Mouse (Mus musculus) limb, embryonic 11.5 days (tissue): ENCODE data around the gene Tasp1. TPM values are rescaled to one million over a fixed set of nuclear protein-coding genes. Genes with fewer than 3 reads are reported as not detected.
A peak's percentile ranks its signal among the peaks of the same experiment; 100 is the strongest.
"Not testable (repeated sequence)": the region's sequence is repeated elsewhere in the genome, so short reads cannot be mapped to it uniquely, and the experiment has no call there.

Experiments
- ATAC-seq: fragments of 200-750 bp; cut with Nextera tagmentation; 2 replicates; pipeline ENCODE4 v1.8.0; 2017; ENCODE audit warnings: low read depth; ENCODE audit not compliant: insufficient number of reproducible peaks, low FRiP score, low TSS enrichment
- DNase-seq: peaks from one replicate; pipeline ENCODE4 v3.0.0-alpha.2; 2015; ENCODE audit warnings: low spot score
- H3K27ac ChIP-seq: fragments of 300-500 bp; sonication (generic); replicated peaks from 2 replicates; pipeline ENCODE4 v1.5.1; 2014; ENCODE audit warnings: low read depth, mild to moderate bottlenecking, low read length
- H3K27me3 ChIP-seq: fragments of 300-500 bp; sonication (generic); 2 replicates; pipeline ENCODE4 v1.6.1; 2014; ENCODE audit warnings: mild to moderate bottlenecking, low read length, mixed read lengths; ENCODE audit not compliant: control insufficient read depth, insufficient read depth
- H3K36me3 ChIP-seq: fragments of 300-500 bp; sonication (generic); 2 replicates; pipeline ENCODE4 v1.6.1; 2014; ENCODE audit warnings: mild to moderate bottlenecking, low read length, moderate library complexity, mixed read lengths; ENCODE audit not compliant: control insufficient read depth, insufficient read depth
- H3K4me1 ChIP-seq: fragments of 300-500 bp; sonication (generic); 2 replicates; pipeline ENCODE4 v1.6.1; 2014; ENCODE audit warnings: low read length, mixed read lengths; ENCODE audit not compliant: control insufficient read depth, insufficient read depth
- H3K4me2 ChIP-seq: fragments of 300-500 bp; sonication (generic); 2 replicates; pipeline ENCODE4 v1.6.1; 2014; ENCODE audit warnings: low read depth, mild to moderate bottlenecking, moderate library complexity; ENCODE audit not compliant: severe bottlenecking
- H3K4me3 ChIP-seq: fragments of 300-500 bp; sonication (generic); 2 replicates; pipeline ENCODE4 v1.5.1; 2014; ENCODE audit warnings: low read depth, low read length
- H3K9ac ChIP-seq: fragments of 300-500 bp; sonication (generic); 2 replicates; pipeline ENCODE4 v1.6.1; 2014; ENCODE audit warnings: mild to moderate bottlenecking, low read length
- H3K9me3 ChIP-seq: fragments of 300-500 bp; sonication (generic); 2 replicates; pipeline ENCODE4 v1.6.1; 2016; ENCODE audit warnings: low read length; ENCODE audit not compliant: control insufficient read depth
- WGBS: fragments of 180-500 bp; shearing (Covaris S2); extraction: QIAGEN DNeasy Blood & Tissue Kit; methylation state at CpG from one replicate; pipeline ENCODE4 v1.1.7; 2014; 5-methylcytosine and 5-hydroxymethylcytosine counted together
- polyA plus RNA-seq: library from polyadenylated mRNA; unstranded; fragments of >200 nt; fragmentation: Nextera tagmentation; extraction: Ambion mirVana; gene quantifications from 2 replicates; pipeline ENCODE4 v1.2.1, GENCODE M21; 2014

Tasp1 gene
- polyA plus RNA-seq, 1 experiment from 2014 or later = 20.2 TPM

DNA sequence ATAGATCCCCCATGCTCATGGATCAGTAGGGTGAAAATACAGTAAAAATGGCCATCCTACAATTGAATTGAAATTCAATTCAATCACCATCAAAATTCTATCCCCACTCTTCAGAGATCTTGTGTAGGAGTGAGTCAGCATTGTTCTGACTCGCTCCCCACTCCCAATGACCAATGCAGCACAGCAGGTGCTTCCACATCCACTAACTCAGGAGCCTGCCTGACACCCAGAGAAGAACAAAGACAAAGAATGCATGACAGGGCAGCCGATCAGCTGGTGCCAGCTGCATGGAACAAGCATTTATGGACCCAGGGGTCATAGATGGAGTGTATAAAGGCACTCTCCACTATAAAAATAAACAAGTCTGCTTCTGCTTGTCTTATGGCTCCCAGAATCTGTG is 129.0 kb downstream of the Tasp1 start:
- WGBS = 75% methylated on average over 2 of the region's 2 CpGs
- DNase-seq (no peak), ATAC-seq (no peak)
- Histone ChIP-seq H3K36me3 (no peaks in the 10 kb centered on the region), H3K27me3 (no peaks in the 10 kb centered on the region), H3K4me2 (no peak overlapping the region), H3K27ac (no peak overlapping the region), H3K4me1 (peaks cover 7% of the 10 kb centered on the region), H3K9ac (no peak overlapping the region), H3K9me3 (no peaks in the 10 kb centered on the region), H3K4me3 (no peak overlapping the region)

DNA sequence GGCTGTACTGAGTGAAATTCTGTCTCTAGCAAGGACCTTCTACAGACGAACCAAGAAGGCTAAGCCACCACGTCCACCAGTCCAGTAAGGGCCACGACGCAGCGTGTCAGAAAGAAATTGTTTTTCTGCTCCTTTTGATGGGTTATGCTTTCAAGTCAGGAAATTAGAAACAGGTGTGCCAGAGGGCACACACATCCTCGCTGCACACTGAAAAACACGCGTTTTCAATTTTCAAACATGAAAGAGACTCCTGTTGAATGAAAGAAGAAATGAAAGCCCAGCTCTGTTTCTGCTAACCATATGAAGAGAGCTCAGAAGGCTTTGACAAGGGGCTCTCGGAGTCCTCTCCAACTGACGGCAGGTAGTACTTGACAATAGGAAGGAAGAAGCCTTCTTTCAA is 132.0 kb downstream of the Tasp1 start:
- ATAC-seq = peak; percentile 75
- 12% methylated on average over 10 of the region's 10 CpGs for WGBS
- Histone ChIP-seq H3K4me1 (peaks cover 10% of the 10 kb centered on the region), H3K27ac (peak overlapping the region; percentile 72), H3K9me3 (no peaks in the 10 kb centered on the region), H3K27me3 (no peaks in the 10 kb centered on the region), H3K36me3 (no peaks in the 10 kb centered on the region), H3K4me3 (no peak overlapping the region), H3K4me2 (no peak overlapping the region), H3K9ac (no peak overlapping the region)
- DNase-seq = peak; percentile 69

DNA sequence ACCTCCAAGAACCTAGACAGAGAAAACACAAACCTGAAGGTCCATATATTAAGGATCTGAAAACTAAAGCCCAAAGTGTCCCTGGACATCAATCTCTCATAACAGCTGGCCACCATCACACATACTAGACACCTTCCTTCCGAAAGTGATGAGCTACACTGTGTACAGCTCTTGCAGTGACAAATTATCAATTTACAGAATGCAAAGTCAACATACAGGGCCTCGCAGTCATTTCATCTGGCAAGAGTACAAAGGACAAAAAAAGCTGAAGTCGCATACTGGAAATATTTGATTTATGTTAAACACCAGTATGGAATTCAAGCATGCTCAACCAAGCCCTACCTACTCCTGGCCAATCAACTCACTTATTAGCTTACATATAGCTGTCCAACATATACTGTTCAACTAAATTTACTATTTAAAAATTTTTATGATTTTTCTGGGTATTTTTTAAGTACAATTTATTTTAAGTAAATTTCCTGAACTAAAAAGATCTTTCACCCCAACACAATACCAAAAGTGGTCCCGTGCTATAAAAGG is 132.5 kb downstream of the Tasp1 start:
- H3K9me3 ChIP-seq = no peaks in the 10 kb centered on the region
- no peak for DNase-seq
- H3K4me3 ChIP-seq = no peak overlapping the region
- ATAC-seq = peak; percentile 63
- no peak overlapping the region for H3K4me2 ChIP-seq
- 57% methylated on average over 4 of the region's 4 CpGs for WGBS
- H3K36me3 ChIP-seq = no peaks in the 10 kb centered on the region
- H3K4me1 ChIP-seq = peaks cover 10% of the 10 kb centered on the region
- no peak overlapping the region for H3K27ac ChIP-seq
- H3K9ac ChIP-seq = no peak overlapping the region
- no peaks in the 10 kb centered on the region for H3K27me3 ChIP-seq

DNA sequence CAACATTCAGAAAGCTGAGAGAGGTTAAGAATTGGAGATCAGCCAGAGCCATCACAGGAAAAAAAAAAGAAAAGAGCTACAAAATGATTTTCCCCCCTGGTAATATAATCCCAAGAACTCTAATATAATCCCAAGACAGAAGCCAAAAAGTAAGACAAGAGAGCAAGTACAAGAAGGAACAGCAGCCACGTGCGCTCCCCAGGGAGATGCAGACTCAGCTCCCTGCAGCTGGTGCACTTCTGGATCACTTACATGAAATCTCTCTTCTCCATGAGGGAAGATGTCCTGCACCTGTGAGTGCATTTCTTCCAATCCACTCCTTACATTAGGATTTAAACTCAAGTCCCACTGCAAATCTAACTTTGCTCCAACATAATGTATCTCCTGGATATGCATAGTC is 134.4 kb downstream of the Tasp1 start:
- 73% methylated on average over 2 of the region's 2 CpGs for WGBS
- Histone ChIP-seq H3K4me3 (no peak overlapping the region), H3K4me1 (peaks cover 10% of the 10 kb centered on the region), H3K36me3 (no peaks in the 10 kb centered on the region), H3K9ac (no peak overlapping the region), H3K9me3 (no peaks in the 10 kb centered on the region), H3K27ac (no peak overlapping the region), H3K27me3 (no peaks in the 10 kb centered on the region), H3K4me2 (no peak overlapping the region)
- ATAC-seq (no peak), DNase-seq (no peak)

DNA sequence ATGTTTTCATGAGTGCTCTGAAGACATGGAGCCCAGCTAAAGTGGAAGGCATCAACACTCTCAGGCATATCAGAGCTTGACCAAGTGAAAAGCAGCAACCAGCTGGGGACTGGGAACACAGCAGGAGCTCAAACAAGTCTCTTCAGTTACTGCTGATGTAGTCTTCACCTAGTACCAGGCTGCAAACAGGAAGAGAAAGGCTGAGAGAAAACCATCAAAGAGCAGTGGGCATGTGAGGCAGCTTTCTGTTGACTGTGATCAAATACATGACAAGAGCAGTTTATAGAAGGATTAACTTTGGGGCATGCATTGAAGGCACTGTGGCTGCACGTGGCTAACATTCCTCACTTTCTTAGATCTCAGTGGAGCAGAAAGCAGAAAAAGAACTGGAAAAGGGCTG is 141.7 kb downstream of the Tasp1 start:
- Histone ChIP-seq H3K27ac (no peak overlapping the region), H3K4me1 (no peaks in the 10 kb centered on the region), H3K27me3 (no peaks in the 10 kb centered on the region), H3K9me3 (no peaks in the 10 kb centered on the region), H3K4me3 (no peak overlapping the region), H3K36me3 (no peaks in the 10 kb centered on the region), H3K4me2 (no peak overlapping the region), H3K9ac (no peak overlapping the region)
- DNase-seq (no peak), ATAC-seq (no peak)
- 12% methylated on average over 1 of the region's 1 CpGs for WGBS

DNA sequence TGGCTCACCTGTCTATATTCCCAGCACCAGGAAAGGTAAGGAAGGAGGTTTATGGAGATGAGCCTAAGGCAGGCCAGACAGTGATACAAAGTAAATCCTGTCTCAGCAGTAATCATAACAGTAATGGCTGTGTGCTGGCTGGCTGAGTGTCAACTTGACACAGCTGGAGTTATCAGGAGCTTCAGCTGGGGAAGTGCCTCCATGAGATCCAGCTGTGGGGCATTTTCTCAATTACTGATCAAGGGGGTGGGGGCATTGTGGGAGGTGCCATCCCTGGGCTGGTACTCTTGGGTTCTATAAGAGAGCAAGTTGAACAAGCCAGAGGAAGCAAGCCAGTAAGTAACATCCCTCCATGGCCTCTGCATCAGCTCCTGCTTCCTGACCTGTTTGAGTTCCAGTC is 145.2 kb downstream of the Tasp1 start:
- not testable (repeated sequence) for H3K9ac ChIP-seq, H3K4me2 ChIP-seq, H3K4me3 ChIP-seq, H3K9me3 ChIP-seq, ATAC-seq, H3K36me3 ChIP-seq, H3K4me1 ChIP-seq, DNase-seq, H3K27ac ChIP-seq, H3K27me3 ChIP-seq

DNA sequence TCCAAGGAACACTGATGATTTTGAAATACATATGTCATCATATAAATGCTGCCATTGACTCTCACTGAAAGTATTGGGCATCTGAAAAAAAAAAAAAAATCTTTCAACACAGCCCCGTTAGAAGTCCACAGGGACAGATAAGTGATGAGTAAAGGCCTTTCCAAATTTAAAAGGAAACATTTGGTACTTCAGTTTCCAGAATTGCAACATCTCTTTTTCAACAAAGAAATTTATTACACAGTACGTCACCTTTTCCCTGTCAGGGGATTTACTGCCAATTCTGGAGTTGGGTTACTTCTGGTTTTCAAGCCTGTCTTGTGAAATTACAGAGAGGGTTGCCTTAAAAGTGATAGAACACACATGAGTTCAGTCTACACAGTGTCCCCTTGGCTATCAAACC is 146.8 kb downstream of the Tasp1 start:
- no peak overlapping the region for H3K4me2 ChIP-seq
- no peaks in the 10 kb centered on the region for H3K4me1 ChIP-seq
- H3K36me3 ChIP-seq = no peaks in the 10 kb centered on the region
- no peak overlapping the region for H3K9ac ChIP-seq
- no peaks in the 10 kb centered on the region for H3K27me3 ChIP-seq
- no peak for DNase-seq
- no peak overlapping the region for H3K4me3 ChIP-seq
- ATAC-seq = no peak
- no peak overlapping the region for H3K27ac ChIP-seq
- WGBS = 63% methylated on average over 2 of the region's 2 CpGs
- no peaks in the 10 kb centered on the region for H3K9me3 ChIP-seq

DNA sequence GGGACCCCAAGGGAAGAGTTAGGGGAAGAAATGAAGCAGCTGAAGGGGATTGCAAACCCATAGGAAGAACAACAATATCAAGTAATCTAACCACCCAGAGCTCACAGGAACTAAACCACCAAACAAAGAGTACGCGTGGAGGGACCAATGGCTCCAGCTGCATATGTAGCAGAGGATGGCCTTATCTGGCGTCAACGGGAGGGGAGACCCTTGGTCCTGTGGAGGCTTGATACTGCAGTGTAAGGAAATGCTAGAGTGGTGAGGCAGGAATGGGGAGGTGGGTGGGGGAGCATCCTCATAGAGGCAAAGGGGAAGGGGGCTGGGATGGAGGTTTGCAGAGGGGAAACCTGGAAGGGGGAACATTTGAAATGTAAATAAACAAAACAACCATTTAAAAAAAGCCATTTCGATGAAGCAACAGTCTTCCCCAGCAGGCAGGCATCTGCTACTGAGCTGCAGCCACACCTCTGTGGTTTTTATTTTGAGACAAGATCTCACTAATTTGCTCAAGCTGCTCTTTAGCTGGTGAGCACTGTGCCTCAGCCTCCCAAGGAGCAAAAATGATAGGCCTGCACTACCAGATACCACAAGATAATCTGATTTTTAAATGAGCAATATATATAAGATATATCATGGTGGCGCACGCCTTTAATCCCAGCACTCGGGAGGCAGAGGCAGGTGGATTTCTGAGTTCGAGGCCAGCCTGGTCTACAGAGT is 160.0 kb downstream of the Tasp1 start:
- Histone ChIP-seq H3K27me3 (no peaks in the 10 kb centered on the region), H3K36me3 (no peaks in the 10 kb centered on the region; the same call in 1 of the 2 replicates), H3K4me2 (no peak overlapping the region), H3K9me3 (no peaks in the 10 kb centered on the region), H3K27ac (no peak overlapping the region), H3K9ac (no peak overlapping the region), H3K4me1 (no peaks in the 10 kb centered on the region), H3K4me3 (no peak overlapping the region)
- ATAC-seq (no peak), DNase-seq (no peak)
- WGBS = 87% methylated on average over 9 of the region's 9 CpGs
